Mouse (Mus musculus): Measurements from ENCODE around the gene Lamb3. TPM values are rescaled to one million over a fixed set of nuclear protein-coding genes. Genes with fewer than 3 reads are reported as not detected.

Gene Lamb3
- polyA plus RNA-seq (2017; shearing (Covaris generic)) = 10 to 100 TPM; 17.1 to 18.9 TPM

- ATAC-seq = peak; percentile 65
Observed at GRCm38 (mm10) chr1:193207503-193207902, at the start of gene Lamb3. Gene Lamb3 (plus strand): TSS chr1:193207699.

- ATAC-seq = peak; percentile 60
Observed at GRCm38 (mm10) chr1:193159163-193159562, 48.3 kb upstream of the Lamb3 start.

- peak; percentile 43 for ATAC-seq
Observed at GRCm38 (mm10) chr1:193159613-193160012, 47.9 kb upstream of the Lamb3 start.

GRCm38 (mm10) chr1:193160317-193161032 is 47.0 kb upstream of the Lamb3 start:
- peak; percentile 51 for ATAC-seq

- no peak for ATAC-seq
Observed at GRCm38 (mm10) chr1:193167746-193168145, 39.8 kb upstream of the Lamb3 start, which contains the start of gene A130010J15Rik. Gene A130010J15Rik (plus strand): TSS chr1:193168046.

- no peak for ATAC-seq
Observed at GRCm38 (mm10) chr1:193169228-193169627, 38.3 kb upstream of the Lamb3 start.

- peak; percentile 33 for ATAC-seq
Observed at GRCm38 (mm10) chr1:193169856-193170255, 37.6 kb upstream of the Lamb3 start.

- ATAC-seq = peak; percentile 89
Observed at GRCm38 (mm10) chr1:193172991-193173809, 34.3 kb upstream of the Lamb3 start.

GRCm38 (mm10) chr1:193173810-193174129 is 33.7 kb upstream of the Lamb3 start:
- ATAC-seq = no peak

GRCm38 (mm10) chr1:193174143-193174733 is 33.3 kb upstream of the Lamb3 start:
- no peak for ATAC-seq

- peak; percentile 79 for ATAC-seq
Observed at GRCm38 (mm10) chr1:193181104-193181503, 26.4 kb upstream of the Lamb3 start.

- ATAC-seq = no peak
Observed at GRCm38 (mm10) chr1:193188257-193188656, 19.2 kb upstream of the Lamb3 start.

GRCm38 (mm10) chr1:193189151-193189621 is 18.3 kb upstream of the Lamb3 start:
- ATAC-seq = peak; percentile 74

GRCm38 (mm10) chr1:193189771-193190170 is 17.7 kb upstream of the Lamb3 start:
- ATAC-seq = peak; percentile 24

- no peak for ATAC-seq
Observed at GRCm38 (mm10) chr1:193191675-193192283, 15.7 kb upstream of the Lamb3 start.

GRCm38 (mm10) chr1:193194416-193195140 is 12.9 kb upstream of the Lamb3 start:
- no peak for ATAC-seq

- no peak for ATAC-seq
Observed at GRCm38 (mm10) chr1:193195169-193195810, 12.2 kb upstream of the Lamb3 start.

- ATAC-seq = no peak
Observed at GRCm38 (mm10) chr1:193197494-193198205, 9.8 kb upstream of the Lamb3 start.

- ATAC-seq = peak; percentile 6
Observed at GRCm38 (mm10) chr1:193198312-193198711, 9.2 kb upstream of the Lamb3 start.

GRCm38 (mm10) chr1:193200640-193201382 is 6.7 kb upstream of the Lamb3 start:
- ATAC-seq = peak; percentile 47

All from activated CD4-positive, CD25-positive, alpha-beta regulatory T cell, adult 4 months (primary cell).